Mouse (Mus musculus) right cerebral cortex, postnatal 25 days (tissue): ENCODE measurements at regions not wholly inside any gene's neighbourhood (a gene's known extent, or its start where the extent isn't known, plus 50 kb on each side); places are given as distances from the start of the nearest gene placed in this dataset.

Experiments
- DNase-seq: peaks from one replicate; pipeline ENCODE4 v3.0.0; 2022

GRCm38 (mm10) chr10:101614230-101614629 is 67.1 kb upstream of the Mgat4c start:
- DNase-seq, result peak; percentile 4
